Mouse (Mus musculus) heart, postnatal 0 days (tissue): ENCODE results near the gene Cpd. TPM values are rescaled to one million over a fixed set of nuclear protein-coding genes. Genes with fewer than 3 reads are reported as not detected.

Experiments
- ATAC-seq: fragments of 200-750 bp; cut with Nextera tagmentation; 2 replicates; pipeline ENCODE4 v1.8.0; 2017; ENCODE audit warnings: low read depth, moderate number of reproducible peaks, moderate library complexity; ENCODE audit not compliant: insufficient read depth
- DNase-seq: peaks from one replicate; pipeline ENCODE4 v3.0.0-alpha.2; 2016; ENCODE audit warnings: low spot score
- H3K27ac ChIP-seq: fragments of 300-500 bp; sonication (generic); 2 replicates; pipeline ENCODE4 v1.5.1; 2014; ENCODE audit warnings: low read depth, mild to moderate bottlenecking
- H3K27me3 ChIP-seq: fragments of 300-500 bp; sonication (generic); 2 replicates; pipeline ENCODE4 v1.6.1; 2014; ENCODE audit warnings: low read length, mixed read lengths; ENCODE audit not compliant: control insufficient read depth, insufficient read depth
- H3K36me3 ChIP-seq: fragments of 300-500 bp; sonication (generic); replicated peaks from 2 replicates; pipeline ENCODE4 v1.6.1; 2014; ENCODE audit warnings: low read length, mixed read lengths; ENCODE audit not compliant: control insufficient read depth, insufficient read depth
- H3K4me1 ChIP-seq: fragments of 300-500 bp; sonication (generic); 2 replicates; pipeline ENCODE4 v1.6.1; 2014; ENCODE audit warnings: antibody characterized with exemption; ENCODE audit not compliant: control insufficient read depth, insufficient read depth
- H3K4me2 ChIP-seq: fragments of 300-500 bp; sonication (generic); 2 replicates; pipeline ENCODE4 v1.6.1; 2014; ENCODE audit warnings: low read depth, mild to moderate bottlenecking, low read length, moderate library complexity
- H3K4me3 ChIP-seq: fragments of 300-500 bp; sonication (generic); 2 replicates; pipeline ENCODE4 v1.5.1; 2014; ENCODE audit warnings: low read depth, low read length
- H3K9ac ChIP-seq: fragments of 300-500 bp; sonication (generic); replicated peaks from 2 replicates; pipeline ENCODE4 v1.6.1; 2014; ENCODE audit warnings: low read depth, low read length, mixed read lengths
- H3K9me3 ChIP-seq: fragments of 300-500 bp; sonication (generic); replicated peaks from 2 replicates; pipeline ENCODE4 v1.6.1; 2016; ENCODE audit warnings: low read length; ENCODE audit not compliant: control insufficient read depth
- CTCF ChIP-seq: IDR thresholded peaks from 2 replicates; pipeline ENCODE4 v1.5.1; 2016; ENCODE audit warnings: antibody characterized with exemption, control low read depth, low read depth
- EP300 ChIP-seq: IDR thresholded peaks from 2 replicates; pipeline ENCODE4 v1.6.1; 2016; ENCODE audit warnings: antibody characterized with exemption, low read depth
- WGBS: fragments of 180-500 bp; shearing (Covaris S2); extraction: QIAGEN DNeasy Blood & Tissue Kit; methylation state at CpG from one replicate; pipeline ENCODE4 v1.1.7; 2014; 5-methylcytosine and 5-hydroxymethylcytosine counted together
- polyA plus RNA-seq: library from polyadenylated mRNA; unstranded; fragments of >200 nt; fragmentation: Nextera tagmentation; extraction: Ambion mirVana; gene quantifications from 2 replicates; pipeline ENCODE4 v1.2.1, GENCODE M21; 2015
- total RNA-seq: library from RNA; depleted of rRNA; stranded (reverse); fragments of >200 nt; gene quantifications from 2 replicates; pipeline ENCODE4 v1.2.3, GENCODE M21; 2014; ENCODE audit warnings: low replicate concordance

Gene Cpd
- total and polyA plus RNA-seq, 2 experiments from 2014 or later, result 8.6 to 66.9 TPM

- Histone ChIP-seq H3K27ac (no peak overlapping the region), H3K36me3 (no peaks in the 10 kb centered on the region), H3K27me3 (no peaks in the 10 kb centered on the region), H3K4me2 (no peak overlapping the region), H3K9ac (no peak overlapping the region), H3K9me3 (no peaks in the 10 kb centered on the region), H3K4me1 (peaks cover 18% of the 10 kb centered on the region), H3K4me3 (no peak overlapping the region)
- TF ChIP-seq EP300, result no peak
- 72% methylated on average over 5 of the region's 5 CpGs for WGBS
- ATAC-seq, result no peak
- DNase-seq, result no peak
Measured at GRCm38 (mm10) chr11:76848081-76848480, 1.3 kb upstream of the Cpd start.

GRCm38 (mm10) chr11:76847354-76847753 lies 536 bp upstream of the Cpd start:
- DNase-seq, result no peak
- Histone ChIP-seq H3K4me2 (peak overlapping the region; percentile 93), H3K9ac (peak overlapping the region; percentile 20), H3K4me1 (peaks cover 21% of the 10 kb centered on the region), H3K27me3 (no peaks in the 10 kb centered on the region), H3K4me3 (peak overlapping the region; percentile 84), H3K36me3 (no peaks in the 10 kb centered on the region), H3K27ac (peak overlapping the region; percentile 40; the same call in 1 of the 2 replicates), H3K9me3 (no peaks in the 10 kb centered on the region)
- no peak for ATAC-seq
- no peak for TF ChIP-seq CTCF
- no peak for TF ChIP-seq EP300
- WGBS, result 14% methylated on average over 8 of the region's 8 CpGs

GRCm38 (mm10) chr11:76846011-76846877 lies 574 bp downstream of the Cpd start:
- Histone ChIP-seq H3K4me2 (peak overlapping the region; percentile 93), H3K4me3 (peak overlapping the region; percentile 84), H3K27me3 (no peaks in the 10 kb centered on the region), H3K27ac (peak overlapping the region; percentile 91), H3K36me3 (no peaks in the 10 kb centered on the region), H3K4me1 (peaks cover 27% of the 10 kb centered on the region), H3K9ac (peak overlapping the region; percentile 82), H3K9me3 (no peaks in the 10 kb centered on the region)
- TF ChIP-seq CTCF, result no peak
- no peak for TF ChIP-seq EP300
- under 1% methylated on average over 78 of the region's 90 CpGs for whole genome bisulfite sequencing
- ATAC-seq, result peak; percentile 54
- DNase-seq, result peak; percentile 25

GRCm38 (mm10) chr11:76845275-76845980 lies 1.4 kb downstream of the Cpd start:
- no peak for TF ChIP-seq EP300
- no peak for TF ChIP-seq CTCF
- 11% methylated on average over 15 of the region's 15 CpGs for WGBS
- H3K4me1 ChIP-seq, result peaks cover 27% of the 10 kb centered on the region
- peak overlapping the region; percentile 82 for H3K9ac ChIP-seq
- no peaks in the 10 kb centered on the region for H3K36me3 ChIP-seq
- peak overlapping the region; percentile 84 for H3K4me3 ChIP-seq
- peak overlapping the region; percentile 93 for H3K4me2 ChIP-seq
- H3K27ac ChIP-seq, result peak overlapping the region; percentile 91; the same call in 1 of the 2 replicates
- ATAC-seq (no peak), DNase-seq (peak; percentile 20)
- H3K9me3 ChIP-seq, result no peaks in the 10 kb centered on the region
- no peaks in the 10 kb centered on the region for H3K27me3 ChIP-seq

- H3K4me3 ChIP-seq, result no peak overlapping the region
- peaks cover 13% of the 10 kb centered on the region for H3K36me3 ChIP-seq
- no peaks in the 10 kb centered on the region for H3K9me3 ChIP-seq
- no peak overlapping the region for H3K27ac ChIP-seq
- ATAC-seq (no peak), DNase-seq (no peak)
- no peaks in the 10 kb centered on the region for H3K27me3 ChIP-seq
- no peak overlapping the region for H3K4me2 ChIP-seq
- TF ChIP-seq CTCF (no peak), EP300 (no peak)
- no peak overlapping the region for H3K9ac ChIP-seq
- H3K4me1 ChIP-seq, result peaks cover 16% of the 10 kb centered on the region; the same call in 1 of the 2 replicates
- WGBS, result 36% methylated on average over 4 of the region's 4 CpGs
Measured at GRCm38 (mm10) chr11:76838573-76838972, 8.2 kb downstream of the Cpd start.
